Mouse (Mus musculus): Measurements from ENCODE around the gene Yap1.

- TF ChIP-seq CTCF (IDR thresholded peaks at IDR 0.05; ENCODE audit: low read depth, low read length): no peak
- TF ChIP-seq POLR2A (IDR thresholded peaks at IDR 0.05; ENCODE audit: borderline replicate concordance, low read depth, low read length): no peak
Measured at GRCm38 (mm10) chr9:7903825-7904224, 100.6 kb downstream of the Yap1 start.
